Mouse (Mus musculus) stomach, embryonic 16.5 days (tissue): ENCODE results near the gene Cebpa. TPM values are rescaled to one million over a fixed set of nuclear protein-coding genes. Genes with fewer than 3 reads are reported as not detected.

Source experiments
- ATAC-seq: fragments of 200-750 bp; cut with Nextera tagmentation; 2 replicates; pipeline ENCODE4 v1.8.0; 2017; ENCODE audit warnings: moderate number of reproducible peaks, moderate TSS enrichment; ENCODE audit not compliant: insufficient read depth, low FRiP score
- H3K27ac ChIP-seq: fragments of 300-500 bp; sonication (generic); 2 replicates; pipeline ENCODE4 v1.5.1; 2014; ENCODE audit warnings: low read length
- H3K27me3 ChIP-seq: fragments of 300-500 bp; sonication (generic); 2 replicates; pipeline ENCODE4 v1.6.1; 2014; ENCODE audit warnings: low read length, control low read depth, mixed read lengths; ENCODE audit not compliant: control insufficient read depth, insufficient read depth
- H3K36me3 ChIP-seq: fragments of 300-500 bp; sonication (generic); 2 replicates; pipeline ENCODE4 v1.6.1; 2014; ENCODE audit warnings: low read length; ENCODE audit not compliant: control insufficient read depth, insufficient read depth
- H3K4me1 ChIP-seq: fragments of 300-500 bp; sonication (generic); 2 replicates; pipeline ENCODE4 v1.6.1; 2014; ENCODE audit warnings: low read length, control low read depth, mixed read lengths; ENCODE audit not compliant: control insufficient read depth, insufficient read depth
- H3K4me2 ChIP-seq: fragments of 300-500 bp; sonication (generic); 2 replicates; pipeline ENCODE4 v1.6.1; 2014; ENCODE audit warnings: low read depth, low read length, mixed read lengths
- H3K4me3 ChIP-seq: fragments of 300-500 bp; sonication (generic); replicated peaks from 2 replicates; pipeline ENCODE4 v1.5.1; 2014; ENCODE audit warnings: mild to moderate bottlenecking, low read length
- H3K9ac ChIP-seq: fragments of 300-500 bp; sonication (generic); 2 replicates; pipeline ENCODE4 v1.6.1; 2014; ENCODE audit warnings: low read length
- H3K9me3 ChIP-seq: fragments of 300-500 bp; sonication (generic); replicated peaks from 2 replicates; pipeline ENCODE4 v1.6.1; 2016; ENCODE audit warnings: low read length, control low read depth; ENCODE audit not compliant: control insufficient read depth
- WGBS: fragments of 180-500 bp; shearing (Covaris S2); extraction: QIAGEN DNeasy Blood & Tissue Kit; methylation state at CpG from one replicate; pipeline ENCODE4 v1.1.7; 2014; 5-methylcytosine and 5-hydroxymethylcytosine counted together
- microRNA-seq: library from miRNA; unstranded; fragments of <30 nt; microRNA quantifications from one replicate; pipeline ENCODE4, GENCODE M21; 2016
- polyA plus RNA-seq: library from polyadenylated mRNA; unstranded; fragments of >200 nt; fragmentation: Nextera tagmentation; extraction: Ambion mirVana; gene quantifications from 2 replicates; pipeline ENCODE4 v1.2.1, GENCODE M21; 2015

The Cebpa gene
- polyA plus RNA-seq, 1 experiment from 2014 or later = 2.8 TPM

DNA sequence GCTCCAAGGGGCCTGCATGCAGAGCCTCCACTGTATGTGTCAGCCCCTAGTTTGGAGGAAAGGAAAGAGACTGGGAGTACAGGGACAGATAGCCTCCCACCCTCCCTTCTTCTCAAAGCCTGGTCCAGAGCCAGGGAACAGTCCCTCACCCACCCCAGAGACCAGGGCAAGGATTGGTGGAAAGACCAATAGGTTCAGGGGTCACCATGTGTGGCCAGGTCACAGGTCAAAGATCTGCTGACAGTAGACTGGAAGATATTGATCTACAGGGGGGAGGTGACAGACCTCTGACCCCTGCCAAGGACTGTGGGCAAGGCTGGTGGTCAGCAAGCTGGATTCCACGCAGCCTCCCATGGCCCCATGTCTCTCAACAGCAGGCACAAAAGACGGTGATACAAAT lies 48.8 kb downstream of the Cebpa start:
- Histone ChIP-seq H3K4me2 (no peak overlapping the region), H3K9me3 (no peaks in the 10 kb centered on the region), H3K36me3 (no peaks in the 10 kb centered on the region), H3K4me1 (no peaks in the 10 kb centered on the region), H3K4me3 (no peak overlapping the region), H3K27ac (no peak overlapping the region), H3K9ac (no peak overlapping the region), H3K27me3 (peaks cover 7% of the 10 kb centered on the region; the same call in 1 of the 2 replicates)
- ATAC-seq = no peak
- 82% methylated on average over 2 of the region's 2 CpGs for WGBS

- Histone ChIP-seq H3K4me2 (no peak overlapping the region), H3K27ac (no peak overlapping the region), H3K4me1 (no peaks in the 10 kb centered on the region), H3K9me3 (no peaks in the 10 kb centered on the region), H3K4me3 (no peak overlapping the region), H3K9ac (no peak overlapping the region), H3K36me3 (no peaks in the 10 kb centered on the region), H3K27me3 (peaks cover 8% of the 10 kb centered on the region; the same call in 1 of the 2 replicates)
- 13% methylated on average over 6 of the region's 6 CpGs for WGBS
- no peak for ATAC-seq
Measured at GRCm38 (mm10) chr7:35169341-35169740, 50.2 kb downstream of the Cebpa start.

Small RNA genes within 50 kb of the gene (microRNA-seq; reads per million reads assigned to microRNA genes)
- gene Gm25033 = not detected

Other genes with a start within 250 kb of the Cebpa start
- 64.6 and 66.9 TPM in 2 replicates for gene Pepd, start 206.9 kb upstream of the Cebpa start, polyA plus RNA-seq
- gene Cebpg, start 62.7 kb upstream of the Cebpa start, polyA plus RNA-seq = 26.1 and 27.4 TPM in 2 replicates
- 3.6 and 5.0 TPM in 2 replicates for gene Slc7a10, start 67.1 kb downstream of the Cebpa start, polyA plus RNA-seq
- gene Lrp3, start 96.2 kb downstream of the Cebpa start, polyA plus RNA-seq = 4.9 and 5.5 TPM in 2 replicates
- 13.5 and 14.3 TPM in 2 replicates for gene Gpatch1, start 199.1 kb downstream of the Cebpa start, polyA plus RNA-seq
- 32.4 and 37.5 TPM in 2 replicates for gene Rhpn2, start 214.9 kb downstream of the Cebpa start, polyA plus RNA-seq